Mouse (Mus musculus) myocyte (in vitro differentiated cells): Measurements from ENCODE around the gene Creb5.

Experiments
- CEBPB ChIP-seq: IDR thresholded peaks from 2 replicates; pipeline ENCODE4 v1.6.1; 2011; ENCODE audit warnings: mild to moderate bottlenecking, moderate library complexity; ENCODE audit not compliant: poor library complexity, insufficient read depth, severe bottlenecking
- MAX ChIP-seq: IDR thresholded peaks from one replicate; pipeline ENCODE4 v1.6.1; 2011; ENCODE audit warnings: low read depth, mild to moderate bottlenecking, control low read depth
- MYOG ChIP-seq, 3 experiments: IDR thresholded peaks; one replicate each; pipeline ENCODE4 v1.6.1; 2011; ENCODE audit warnings: control low read depth in 2 of 3, low read depth in 2 of 3, mild to moderate bottlenecking in 2 of 3; ENCODE audit not compliant: insufficient read length in 2 of 3, control insufficient read depth in 1 of 3, insufficient read depth in 1 of 3
- POLR2A ChIP-seq: IDR thresholded peaks from one replicate; pipeline ENCODE4 v1.6.1; 2011; ENCODE audit warnings: low read depth, mild to moderate bottlenecking, control low read depth, moderate library complexity; ENCODE audit not compliant: insufficient read length
- POLR2AphosphoS2 ChIP-seq: IDR thresholded peaks from one replicate; pipeline ENCODE4 v1.6.1; 2011; ENCODE audit warnings: low read depth, control low read depth; ENCODE audit not compliant: insufficient read length
- USF1 ChIP-seq: IDR thresholded peaks from one replicate; pipeline ENCODE4 v1.6.1; 2011; ENCODE audit warnings: low read depth, mild to moderate bottlenecking, control low read depth, moderate library complexity

DNA sequence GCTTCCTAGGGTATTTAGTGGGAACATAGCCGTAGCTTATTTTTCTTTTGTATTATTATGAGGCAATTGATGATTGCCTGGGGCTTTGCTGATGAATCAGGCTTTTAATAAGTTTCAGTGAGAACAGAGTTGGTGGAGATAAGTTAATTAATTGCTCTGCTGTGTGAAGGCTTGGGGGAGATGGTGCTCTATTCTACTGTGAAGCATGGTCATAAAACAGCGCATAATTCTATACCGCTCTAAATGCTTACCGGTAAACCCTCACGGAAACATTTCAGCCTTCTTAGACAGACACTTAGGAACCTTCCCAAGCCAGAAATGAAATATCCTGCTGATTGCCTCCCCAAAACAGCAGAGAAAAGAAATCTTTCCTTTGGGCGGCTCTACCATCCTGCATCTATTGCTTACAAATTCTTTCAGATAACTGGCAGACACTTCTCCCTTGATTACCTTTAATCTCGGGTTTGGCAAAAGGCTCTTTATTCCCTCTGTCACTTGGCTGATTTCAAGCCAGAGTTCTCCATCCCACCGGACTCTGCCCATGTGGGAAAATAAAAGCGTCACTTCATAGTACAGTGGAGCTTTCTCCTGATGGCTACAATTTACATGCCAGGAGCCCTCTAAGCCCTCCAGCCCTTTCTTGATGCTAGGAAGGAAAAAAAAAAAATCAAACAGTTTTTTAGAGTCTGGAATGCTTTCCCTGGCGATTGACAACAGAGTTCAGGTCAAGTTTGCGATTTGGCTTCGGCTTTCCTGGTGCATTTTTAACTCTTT, 19.2 kb upstream of the Creb5 start:
- no peak for TF ChIP-seq USF1
- no peak for TF ChIP-seq MYOG (IDR thresholded peaks at IDR 0.05; ENCODE audit: control insufficient read depth in 1 of 3, insufficient read depth in 1 of 3, insufficient read length in 2 of 3, low read depth in 2 of 3)
- TF ChIP-seq MAX = no peak
- TF ChIP-seq POLR2A = no peak
- no peak for TF ChIP-seq CEBPB
- no peak for TF ChIP-seq POLR2AphosphoS2
